Mouse (Mus musculus): ENCODE data around the gene Heph. TPM values are rescaled to one million over a fixed set of nuclear protein-coding genes. Genes with fewer than 3 reads are reported as not detected.
"Not testable (repeated sequence)": the region's sequence is repeated elsewhere in the genome, so short reads cannot be mapped to it uniquely, and the experiment has no call there.

Gene Heph
- 1.9 and 3.2 TPM in 2 replicates for polyA plus RNA-seq (2015; fragmentation: Nextera tagmentation; extraction: Ambion mirVana)

DNA sequence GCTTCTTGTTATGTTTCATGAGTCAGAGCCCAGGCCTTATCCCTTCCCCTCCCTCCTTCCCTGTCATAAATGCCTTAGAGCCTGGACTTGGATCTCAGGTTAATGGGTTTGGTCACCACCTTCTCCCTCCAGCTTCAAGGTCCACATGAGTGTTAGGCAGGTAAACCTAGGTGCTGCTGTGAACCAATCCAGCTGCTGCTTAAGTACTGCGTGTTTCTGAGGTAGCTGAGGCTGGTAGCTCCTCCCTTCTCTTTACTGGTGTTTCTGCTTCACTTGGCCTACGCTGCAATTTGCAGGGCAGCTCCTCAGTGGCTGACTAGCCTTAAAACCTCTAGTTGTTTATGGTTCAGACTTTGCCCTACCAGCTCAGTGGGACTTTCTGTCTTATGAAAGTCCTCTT is at the start of gene Heph:
Heph (plus strand) TSS at position 211 of the 400 bp plus-strand sequence.
- no peaks in the 10 kb centered on the region for H3K4me1 ChIP-seq (replicated peaks; ENCODE audit: control insufficient read depth, insufficient read depth, low read length)
- H3K27me3 ChIP-seq (replicated peaks; ENCODE audit: control insufficient read depth, insufficient read depth, low read length), result no peaks in the 10 kb centered on the region
- no peak within 1 kb of the TSS for H3K27ac ChIP-seq (ENCODE audit: low read length)
- no peak for ATAC-seq
- 0 out of 2 replicates have a peak within 1 kb of the TSS, but pooled peaks have one; percentile 16 for H3K4me2 ChIP-seq (ENCODE audit: low read length)
- H3K4me3 ChIP-seq (replicated peaks; ENCODE audit: low read length), result no peak within 1 kb of the TSS
- no peaks in the 10 kb centered on the region for H3K9me3 ChIP-seq (ENCODE audit: control insufficient read depth, low read length)
- 60% methylated on average over 2 of the region's 2 CpGs for WGBS
- no peak within 1 kb of the TSS for H3K9ac ChIP-seq (replicated peaks; ENCODE audit: low read depth, low read length)
- H3K36me3 ChIP-seq (ENCODE audit: control insufficient read depth, insufficient read depth), result no peaks in the 10 kb centered on the region

GRCm38 (mm10) chrX:96415351-96415750 is 39.8 kb upstream of the Heph start:
- not testable (repeated sequence) for H3K4me2 ChIP-seq (ENCODE audit: low read length); ATAC-seq
- 82% methylated on average over 4 of the region's 4 CpGs for WGBS

DNA sequence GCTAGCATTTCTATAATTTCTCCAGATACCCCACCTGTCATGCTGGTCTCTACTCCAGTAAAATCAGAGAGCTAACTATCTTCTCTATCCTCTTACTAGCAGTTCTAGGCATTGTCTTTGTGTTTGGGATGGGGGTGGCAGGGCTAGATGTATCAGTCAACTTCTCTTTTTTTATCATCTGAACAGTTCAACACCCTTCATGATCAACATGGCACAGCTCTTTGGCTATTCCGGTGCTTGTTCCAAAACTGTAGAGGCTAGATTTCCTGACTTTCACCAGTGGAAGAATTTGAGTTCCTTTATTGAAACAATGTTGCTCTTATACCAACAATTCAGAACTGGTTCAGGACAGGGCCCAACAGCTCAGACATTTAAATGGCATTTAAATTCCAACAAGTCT is 38.2 kb upstream of the Heph start:
- no peaks in the 10 kb centered on the region for H3K36me3 ChIP-seq (ENCODE audit: control insufficient read depth, insufficient read depth)
- no peak for ATAC-seq
- no peaks in the 10 kb centered on the region for H3K4me1 ChIP-seq (replicated peaks; ENCODE audit: control insufficient read depth, insufficient read depth, low read length)
- H3K4me3 ChIP-seq (replicated peaks; ENCODE audit: low read length), result no peak overlapping the region
- H3K4me2 ChIP-seq (ENCODE audit: low read length), result no peak overlapping the region
- no peaks in the 10 kb centered on the region for H3K9me3 ChIP-seq (ENCODE audit: control insufficient read depth, low read length)
- H3K27me3 ChIP-seq (replicated peaks; ENCODE audit: control insufficient read depth, insufficient read depth, low read length), result no peaks in the 10 kb centered on the region
- WGBS, result 95% methylated on average over 1 of the region's 1 CpGs
- H3K27ac ChIP-seq (ENCODE audit: low read length), result no peak overlapping the region
- H3K9ac ChIP-seq (replicated peaks; ENCODE audit: low read depth, low read length), result no peak overlapping the region

More at GRCm38 (mm10) chrX:96415351-96415750, 39.8 kb upstream of the Heph start:
- not testable (repeated sequence) for H3K4me3 ChIP-seq (replicated peaks; ENCODE audit: low read length); H3K9me3 ChIP-seq (ENCODE audit: control insufficient read depth, low read length); H3K27me3 ChIP-seq (replicated peaks; ENCODE audit: control insufficient read depth, insufficient read depth, low read length); H3K27ac ChIP-seq (ENCODE audit: low read length); H3K36me3 ChIP-seq (ENCODE audit: control insufficient read depth, insufficient read depth); H3K4me1 ChIP-seq (replicated peaks; ENCODE audit: control insufficient read depth, insufficient read depth, low read length); H3K9ac ChIP-seq (replicated peaks; ENCODE audit: low read depth, low read length)

GRCm38 (mm10) chrX:96417733-96418132 is 37.4 kb upstream of the Heph start:
- H3K4me3 ChIP-seq (replicated peaks; ENCODE audit: low read length), result no peak overlapping the region
- H3K4me1 ChIP-seq (replicated peaks; ENCODE audit: control insufficient read depth, insufficient read depth, low read length), result no peaks in the 10 kb centered on the region
- no peaks in the 10 kb centered on the region for H3K36me3 ChIP-seq (ENCODE audit: control insufficient read depth, insufficient read depth)
- H3K9me3 ChIP-seq (ENCODE audit: control insufficient read depth, low read length), result no peaks in the 10 kb centered on the region
- H3K27me3 ChIP-seq (replicated peaks; ENCODE audit: control insufficient read depth, insufficient read depth, low read length), result no peaks in the 10 kb centered on the region
- H3K9ac ChIP-seq (replicated peaks; ENCODE audit: low read depth, low read length), result no peak overlapping the region
- H3K4me2 ChIP-seq (ENCODE audit: low read length), result no peak overlapping the region
- H3K27ac ChIP-seq (ENCODE audit: low read length), result no peak overlapping the region
- WGBS, result 41% methylated on average over 1 of the region's 1 CpGs
- no peak for ATAC-seq

DNA sequence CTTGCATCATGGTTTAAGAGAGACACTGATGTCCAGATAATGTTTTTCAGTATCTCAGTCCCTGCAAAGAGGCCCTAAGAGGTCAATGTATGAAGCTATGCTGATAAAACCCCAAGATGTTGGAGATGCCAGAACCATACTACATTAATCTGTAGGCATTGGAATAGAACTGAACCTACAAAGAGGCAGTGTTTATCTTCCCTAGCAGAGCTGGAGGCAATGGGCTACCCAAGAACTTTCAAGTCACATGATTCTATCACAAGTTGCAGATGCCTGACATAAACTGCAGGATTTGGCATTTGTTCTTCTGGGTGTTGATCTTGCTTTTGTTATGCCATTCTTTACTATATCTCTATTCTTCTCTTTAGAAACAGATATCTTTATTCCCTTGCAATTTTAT is 35.8 kb upstream of the Heph start:
- Histone ChIP-seq H3K9ac (replicated peaks; ENCODE audit: low read depth, low read length) (no peak overlapping the region), H3K27ac (ENCODE audit: low read length) (no peak overlapping the region), H3K4me1 (replicated peaks; ENCODE audit: control insufficient read depth, insufficient read depth, low read length) (no peaks in the 10 kb centered on the region), H3K9me3 (ENCODE audit: control insufficient read depth, low read length) (no peaks in the 10 kb centered on the region), H3K27me3 (replicated peaks; ENCODE audit: control insufficient read depth, insufficient read depth, low read length) (no peaks in the 10 kb centered on the region), H3K4me2 (ENCODE audit: low read length) (no peak overlapping the region), H3K36me3 (ENCODE audit: control insufficient read depth, insufficient read depth) (no peaks in the 10 kb centered on the region), H3K4me3 (replicated peaks; ENCODE audit: low read length) (no peak overlapping the region)
- no peak for ATAC-seq

DNA sequence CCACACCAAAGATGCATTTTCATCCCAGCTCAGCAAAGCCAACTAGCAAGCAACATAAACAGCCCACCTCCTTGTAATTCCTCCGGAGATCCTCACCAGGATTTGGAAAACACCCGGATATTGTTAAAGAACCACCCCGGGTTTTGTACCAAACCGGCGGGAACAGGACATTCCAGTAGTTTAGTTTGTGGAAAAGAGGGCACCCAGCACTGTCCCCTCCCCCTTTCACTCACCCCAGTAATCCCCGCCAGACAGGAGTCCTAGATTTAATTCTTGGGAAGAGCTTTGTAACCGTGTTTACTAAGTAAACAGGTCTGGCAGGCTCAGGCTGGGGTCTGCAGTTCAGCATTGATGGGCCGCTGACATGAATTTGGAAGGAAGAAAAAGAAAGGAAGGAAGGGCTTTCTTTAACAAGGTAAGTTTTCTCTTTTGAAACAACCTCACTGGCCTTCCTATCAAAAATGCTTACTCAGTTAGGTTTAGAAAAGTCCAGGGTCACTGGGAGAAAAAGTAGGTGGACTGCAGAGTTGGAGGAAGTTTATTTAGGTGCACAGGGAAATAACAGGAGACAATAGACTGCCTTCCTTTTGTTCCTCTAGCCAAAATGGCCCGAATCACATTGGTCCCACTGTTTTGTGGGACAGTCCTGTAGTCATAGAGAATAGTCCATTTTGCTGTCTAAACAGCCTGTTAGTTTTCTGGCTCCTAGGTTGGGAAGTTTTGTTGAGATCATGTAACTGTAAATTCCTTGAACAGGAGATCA is 1.2 kb downstream of the Heph start, which contains the start of gene Hsf3:
Hsf3 (minus strand) TSS at position 94 of the 763 bp plus-strand sequence.
- no peaks in the 10 kb centered on the region for H3K9me3 ChIP-seq (ENCODE audit: control insufficient read depth, low read length)
- no peak within 1 kb of the TSS for H3K9ac ChIP-seq (replicated peaks; ENCODE audit: low read depth, low read length)
- 0 out of 2 replicates have a peak within 1 kb of the TSS, but pooled peaks have one; percentile 16 for H3K4me2 ChIP-seq (ENCODE audit: low read length)
- ATAC-seq, result no peak
- H3K27ac ChIP-seq (ENCODE audit: low read length), result no peak within 1 kb of the TSS
- no peaks in the 10 kb centered on the region for H3K4me1 ChIP-seq (replicated peaks; ENCODE audit: control insufficient read depth, insufficient read depth, low read length)
- no peaks in the 10 kb centered on the region for H3K36me3 ChIP-seq (ENCODE audit: control insufficient read depth, insufficient read depth)
- H3K27me3 ChIP-seq (replicated peaks; ENCODE audit: control insufficient read depth, insufficient read depth, low read length), result no peaks in the 10 kb centered on the region
- H3K4me3 ChIP-seq (replicated peaks; ENCODE audit: low read length), result 0 out of 2 replicates have a peak within 1 kb of the TSS, but pooled peaks have one; percentile 10
- WGBS, result 20% methylated on average over 9 of the region's 9 CpGs

- H3K9ac ChIP-seq (replicated peaks; ENCODE audit: low read depth, low read length), result no peak overlapping the region
- no peaks in the 10 kb centered on the region for H3K4me1 ChIP-seq (replicated peaks; ENCODE audit: control insufficient read depth, insufficient read depth, low read length)
- WGBS, result 59% methylated on average over 1 of the region's 1 CpGs
- H3K27ac ChIP-seq (ENCODE audit: low read length), result no peak overlapping the region
- no peaks in the 10 kb centered on the region for H3K9me3 ChIP-seq (ENCODE audit: control insufficient read depth, low read length)
- no peak overlapping the region for H3K4me3 ChIP-seq (replicated peaks; ENCODE audit: low read length)
- H3K27me3 ChIP-seq (replicated peaks; ENCODE audit: control insufficient read depth, insufficient read depth, low read length), result no peaks in the 10 kb centered on the region
- no peak for ATAC-seq
- H3K4me2 ChIP-seq (ENCODE audit: low read length), result no peak overlapping the region
- no peaks in the 10 kb centered on the region for H3K36me3 ChIP-seq (ENCODE audit: control insufficient read depth, insufficient read depth)
Measured at GRCm38 (mm10) chrX:96501580-96501979, 46.4 kb downstream of the Heph start.

Other genes starting within 250 kb of the Heph start
- gene Vsig4, start 161.9 kb upstream of the Heph start, polyA plus RNA-seq (2015; fragmentation: Nextera tagmentation; extraction: Ambion mirVana), result not detected in 2 replicates
- not detected in 2 replicates for gene Hsf3, start 935 bp downstream of the Heph start, polyA plus RNA-seq (2015; fragmentation: Nextera tagmentation; extraction: Ambion mirVana)

All from forebrain, embryonic 16.5 days (tissue).